Mouse (Mus musculus) hindbrain, embryonic 16.5 days (tissue): ENCODE data around the gene Man1c1. TPM values are rescaled to one million over a fixed set of nuclear protein-coding genes. Genes with fewer than 3 reads are reported as not detected.

Experiments used
- ATAC-seq: fragments of 200-750 bp; cut with Nextera tagmentation; 2 replicates; pipeline ENCODE4 v1.8.0; 2017; ENCODE audit warnings: moderate TSS enrichment, moderate library complexity
- H3K27ac ChIP-seq: fragments of 300-500 bp; sonication (generic); 2 replicates; pipeline ENCODE4 v1.5.1; 2014; ENCODE audit warnings: low read depth, mild to moderate bottlenecking, control low read depth, low read length, moderate library complexity
- H3K27me3 ChIP-seq: fragments of 300-500 bp; sonication (generic); replicated peaks from 2 replicates; pipeline ENCODE4 v1.6.1; 2014; ENCODE audit warnings: low read length; ENCODE audit not compliant: control insufficient read depth, insufficient read depth
- H3K36me3 ChIP-seq: fragments of 300-500 bp; sonication (generic); 2 replicates; pipeline ENCODE4 v1.6.1; 2014; ENCODE audit warnings: mild to moderate bottlenecking, low read length, moderate library complexity, mixed read lengths; ENCODE audit not compliant: control insufficient read depth, insufficient read depth
- H3K4me1 ChIP-seq: fragments of 300-500 bp; sonication (generic); 2 replicates; pipeline ENCODE4 v1.6.1; 2014; ENCODE audit warnings: low read depth, low read length; ENCODE audit not compliant: control insufficient read depth, insufficient read depth
- H3K4me2 ChIP-seq: fragments of 300-500 bp; sonication (generic); 2 replicates; pipeline ENCODE4 v1.6.1; 2014; ENCODE audit warnings: mild to moderate bottlenecking, low read length, control low read depth, moderate library complexity
- H3K4me3 ChIP-seq: fragments of 300-500 bp; sonication (generic); 2 replicates; pipeline ENCODE4 v1.5.1; 2014; ENCODE audit warnings: mild to moderate bottlenecking, low read length, control low read depth, moderate library complexity
- H3K9ac ChIP-seq: fragments of 300-500 bp; sonication (generic); 2 replicates; pipeline ENCODE4 v1.6.1; 2014; ENCODE audit warnings: low read depth, mild to moderate bottlenecking, control low read depth, low read length, moderate library complexity
- H3K9me3 ChIP-seq: fragments of 300-500 bp; sonication (generic); 2 replicates; pipeline ENCODE4 v1.6.1; 2014; ENCODE audit warnings: mild to moderate bottlenecking, low read length, moderate library complexity; ENCODE audit not compliant: control insufficient read depth
- WGBS: fragments of 180-500 bp; shearing (Covaris S2); extraction: QIAGEN DNeasy Blood & Tissue Kit; methylation state at CpG from one replicate; pipeline ENCODE4 v1.1.7; 2014; 5-methylcytosine and 5-hydroxymethylcytosine counted together
- polyA plus RNA-seq: library from polyadenylated mRNA; unstranded; fragments of >200 nt; fragmentation: Nextera tagmentation; extraction: Ambion mirVana; gene quantifications from 2 replicates; pipeline ENCODE4 v1.2.1, GENCODE M21; 2015

The Man1c1 gene
- polyA plus RNA-seq, 1 experiment from 2014 or later = 3.7 TPM

- H3K4me2 ChIP-seq = no peak overlapping the region
- H3K36me3 ChIP-seq = no peaks in the 10 kb centered on the region
- H3K27ac ChIP-seq = no peak overlapping the region; the same call in 1 of the 2 replicates
- no peaks in the 10 kb centered on the region for H3K9me3 ChIP-seq
- no peak overlapping the region for H3K4me3 ChIP-seq
- no peaks in the 10 kb centered on the region for H3K27me3 ChIP-seq
- H3K4me1 ChIP-seq = peaks cover 21% of the 10 kb centered on the region
- no peak overlapping the region for H3K9ac ChIP-seq
- ATAC-seq = no peak
- WGBS = 57% methylated on average over 11 of the region's 11 CpGs
Observed at GRCm38 (mm10) chr4:134587636-134588197, 116.4 kb downstream of the Man1c1 start.

- Histone ChIP-seq H3K4me1 (peaks cover 11% of the 10 kb centered on the region), H3K36me3 (no peaks in the 10 kb centered on the region), H3K9me3 (no peaks in the 10 kb centered on the region), H3K27ac (no peak overlapping the region), H3K27me3 (no peaks in the 10 kb centered on the region), H3K4me2 (no peak overlapping the region), H3K9ac (no peak overlapping the region), H3K4me3 (no peak overlapping the region)
- ATAC-seq = no peak
- WGBS = 75% methylated on average over 1 of the region's 1 CpGs
Observed at GRCm38 (mm10) chr4:134586631-134587030, 117.5 kb downstream of the Man1c1 start.

GRCm38 (mm10) chr4:134586126-134586525, 118.0 kb downstream of the Man1c1 start:
- peaks cover 11% of the 10 kb centered on the region for H3K4me1 ChIP-seq
- H3K27ac ChIP-seq = no peak overlapping the region
- no peaks in the 10 kb centered on the region for H3K9me3 ChIP-seq
- WGBS = 84% methylated on average over 7 of the region's 7 CpGs
- no peak overlapping the region for H3K4me2 ChIP-seq
- no peak for ATAC-seq
- H3K27me3 ChIP-seq = no peaks in the 10 kb centered on the region
- no peak overlapping the region for H3K4me3 ChIP-seq
- no peaks in the 10 kb centered on the region for H3K36me3 ChIP-seq
- H3K9ac ChIP-seq = no peak overlapping the region

GRCm38 (mm10) chr4:134583513-134583912, 120.6 kb downstream of the Man1c1 start:
- WGBS = 67% methylated on average over 3 of the region's 3 CpGs
- no peak for ATAC-seq
- no peak overlapping the region for H3K27ac ChIP-seq
- H3K9ac ChIP-seq = no peak overlapping the region
- no peaks in the 10 kb centered on the region for H3K36me3 ChIP-seq
- H3K4me3 ChIP-seq = no peak overlapping the region
- H3K27me3 ChIP-seq = no peaks in the 10 kb centered on the region
- no peak overlapping the region for H3K4me2 ChIP-seq
- no peaks in the 10 kb centered on the region for H3K9me3 ChIP-seq
- peaks cover 33% of the 10 kb centered on the region for H3K4me1 ChIP-seq

- Histone ChIP-seq H3K4me2 (no peak overlapping the region), H3K4me1 (peaks cover 28% of the 10 kb centered on the region), H3K9ac (no peak overlapping the region), H3K27ac (peak overlapping the region; percentile 68), H3K9me3 (no peaks in the 10 kb centered on the region), H3K36me3 (no peaks in the 10 kb centered on the region), H3K27me3 (no peaks in the 10 kb centered on the region), H3K4me3 (no peak overlapping the region)
- WGBS = 41% methylated on average over 8 of the region's 8 CpGs
- peak; percentile 25; the same call in 1 of the 2 replicates for ATAC-seq
Observed at GRCm38 (mm10) chr4:134581365-134581764, 122.7 kb downstream of the Man1c1 start.

GRCm38 (mm10) chr4:134580351-134581148, 123.5 kb downstream of the Man1c1 start:
- Histone ChIP-seq H3K4me2 (no peak overlapping the region), H3K36me3 (no peaks in the 10 kb centered on the region), H3K9ac (no peak overlapping the region; the same call in 1 of the 2 replicates), H3K9me3 (no peaks in the 10 kb centered on the region), H3K27ac (peak overlapping the region; percentile 68), H3K4me1 (peaks cover 30% of the 10 kb centered on the region), H3K4me3 (no peak overlapping the region), H3K27me3 (no peaks in the 10 kb centered on the region)
- 0 out of 2 replicates have a peak, but pooled peaks have one; percentile 35 for ATAC-seq
- 53% methylated on average over 15 of the region's 15 CpGs for WGBS

- 0 out of 2 replicates have a peak overlapping the region, but pooled peaks have one; percentile 5 for H3K9ac ChIP-seq
- H3K27ac ChIP-seq = peak overlapping the region; percentile 63
- H3K27me3 ChIP-seq = no peaks in the 10 kb centered on the region
- no peak for ATAC-seq
- peaks cover 30% of the 10 kb centered on the region for H3K4me1 ChIP-seq
- H3K9me3 ChIP-seq = no peaks in the 10 kb centered on the region
- no peak overlapping the region for H3K4me3 ChIP-seq
- 37% methylated on average over 5 of the region's 5 CpGs for WGBS
- peaks cover 2% of the 10 kb centered on the region; the same call in 1 of the 2 replicates for H3K36me3 ChIP-seq
- H3K4me2 ChIP-seq = no peak overlapping the region
Observed at GRCm38 (mm10) chr4:134579620-134580019, 124.5 kb downstream of the Man1c1 start.

- Histone ChIP-seq H3K4me3 (no peak overlapping the region), H3K27me3 (no peaks in the 10 kb centered on the region), H3K9ac (no peak overlapping the region), H3K27ac (peak overlapping the region; percentile 29; the same call in 1 of the 2 replicates), H3K9me3 (no peaks in the 10 kb centered on the region), H3K4me1 (peaks cover 30% of the 10 kb centered on the region), H3K36me3 (peaks cover 2% of the 10 kb centered on the region; the same call in 1 of the 2 replicates), H3K4me2 (0 out of 2 replicates have a peak overlapping the region, but pooled peaks have one; percentile 15)
- ATAC-seq = no peak
- WGBS = 25% methylated on average over 11 of the region's 11 CpGs
Observed at GRCm38 (mm10) chr4:134579212-134579611, 124.9 kb downstream of the Man1c1 start.

GRCm38 (mm10) chr4:134578407-134578806, 125.7 kb downstream of the Man1c1 start:
- no peak overlapping the region for H3K4me2 ChIP-seq
- 75% methylated on average over 5 of the region's 5 CpGs for WGBS
- no peak for ATAC-seq
- H3K4me1 ChIP-seq = peaks cover 30% of the 10 kb centered on the region
- H3K9me3 ChIP-seq = no peaks in the 10 kb centered on the region
- H3K9ac ChIP-seq = no peak overlapping the region
- no peak overlapping the region for H3K4me3 ChIP-seq
- no peak overlapping the region for H3K27ac ChIP-seq
- H3K36me3 ChIP-seq = peaks cover 2% of the 10 kb centered on the region; the same call in 1 of the 2 replicates
- no peaks in the 10 kb centered on the region for H3K27me3 ChIP-seq
